Comparison of ENCODE assay signal across 10 mouse cellular contexts in genomic region chr4:135079859-135080640, GRCm38 (mm10). TPM values are rescaled to one million over a fixed set of nuclear protein-coding genes. Genes with fewer than 3 reads are reported as not detected.
DNase-seq lines count a peak whose midpoint lies in the region; ATAC-seq and TF ChIP-seq lines count a peak whose summit lies in the region.
"Had no signal": no experiment of that assay in that cellular context is flagged by ENCODE, and none has a peak within 500 bp of the region (broad histone marks: within the 10 kb centered on the region; RNA-seq: fewer than 3 reads in every experiment).

No protein-coding gene starts in this region.

- intact Hi-C loops in left cerebral cortex, postnatal 10 days (cut with DNase I) = no loop called here
- intact Hi-C loops in left cerebral cortex, adult 2 months (cut with DNase I) = loop anchor here (1.0 kb wide), 1 partner anchor 43 kb away; no protein-coding TSS in a partner anchor

- no peaks in the 10 kb centered on the region for H3K27me3 ChIP-seq in midbrain, embryonic 14.5 days (ENCODE audit: control insufficient read depth, insufficient read depth, low read length)
- H3K27me3 ChIP-seq in midbrain, embryonic 13.5 days = no peaks in the 10 kb centered on the region
- H3K27me3 ChIP-seq in limb, embryonic 10.5 days (ENCODE audit: low read depth, poor library complexity, severe bottlenecking) = peaks cover 3% of the 10 kb centered on the region; the same call in 1 of the 2 replicates

- H3K4me3 ChIP-seq in midbrain, embryonic 14.5 days (replicated peaks; ENCODE audit: low read depth, low read length) = no peak overlapping the region
- no peak overlapping the region for H3K4me3 ChIP-seq in midbrain, embryonic 13.5 days (replicated peaks)
- H3K4me3 ChIP-seq in limb, embryonic 10.5 days = no peak overlapping the region
- H3K4me3 ChIP-seq in left cerebral cortex, adult 2 months = no peak overlapping the region

- peak; percentile 24 for DNase-seq in midbrain, embryonic 14.5 days
- peak; percentile 89 for DNase-seq in T-cell, adult 2 months (ENCODE audit: low spot score)
- no peak for DNase-seq in limb, embryonic 10.5 days (ENCODE audit: low spot score)
- DNase-seq in thymus, adult 18-20 months = peak; percentile 66 to 73
- no peak for DNase-seq in left cerebral cortex, postnatal 10 days (ENCODE audit: extremely low spot score in 1 of 2, low spot score in 2 of 2)
- DNase-seq in layer of hippocampus, postnatal 36 days = no peak
- DNase-seq in left cerebral cortex, adult 2 months (ENCODE audit: extremely low spot score in 1 of 2, low spot score in 2 of 2) = no peak
- DNase-seq: adrenal gland, postnatal 25 days; gastrocnemius, postnatal 25 days had no signal

- TF ChIP-seq CTCF in left cerebral cortex, adult 2 months (IDR thresholded peaks at IDR 0.05) = no peak

- no peaks in the 10 kb centered on the region for H3K36me3 ChIP-seq in midbrain, embryonic 14.5 days (ENCODE audit: control insufficient read depth, insufficient read depth, low read length)
- no peaks in the 10 kb centered on the region for H3K36me3 ChIP-seq in midbrain, embryonic 13.5 days
- no peaks in the 10 kb centered on the region for H3K36me3 ChIP-seq in limb, embryonic 10.5 days

- 43% methylated on average over 23 of the region's 23 CpGs for WGBS in midbrain, embryonic 14.5 days
- 45% methylated on average over 23 of the region's 23 CpGs for WGBS in midbrain, embryonic 13.5 days
- WGBS in limb, embryonic 10.5 days = 70% methylated on average over 23 of the region's 23 CpGs

- no peaks in the 10 kb centered on the region for H3K4me1 ChIP-seq in midbrain, embryonic 14.5 days (ENCODE audit: control insufficient read depth, insufficient read depth, low read length)
- peaks cover 8% of the 10 kb centered on the region; the same call in 1 of the 2 replicates for H3K4me1 ChIP-seq in midbrain, embryonic 13.5 days (replicated peaks)
- H3K4me1 ChIP-seq in limb, embryonic 10.5 days = peaks cover 29% of the 10 kb centered on the region

- no peak for ATAC-seq in midbrain, embryonic 14.5 days (ENCODE audit: low FRiP score, low TSS enrichment)
- no peak for ATAC-seq in midbrain, embryonic 13.5 days

- no peak overlapping the region for H3K9ac ChIP-seq in midbrain, embryonic 14.5 days (replicated peaks; ENCODE audit: low read length)
- H3K9ac ChIP-seq in midbrain, embryonic 13.5 days (replicated peaks) = no peak overlapping the region

- H3K27ac ChIP-seq in midbrain, embryonic 14.5 days (replicated peaks; ENCODE audit: low read depth, low read length) = no peak overlapping the region
- H3K27ac ChIP-seq in midbrain, embryonic 13.5 days = no peak overlapping the region
- peak overlapping the region; percentile 47 for H3K27ac ChIP-seq in limb, embryonic 10.5 days
- no peak overlapping the region for H3K27ac ChIP-seq in left cerebral cortex, adult 2 months

- no peak overlapping the region for H3K4me2 ChIP-seq in midbrain, embryonic 14.5 days (ENCODE audit: low read length)
- no peak overlapping the region for H3K4me2 ChIP-seq in midbrain, embryonic 13.5 days (replicated peaks)

- H3K9me3 ChIP-seq in midbrain, embryonic 14.5 days (ENCODE audit: control insufficient read depth, low read length) = no peaks in the 10 kb centered on the region
- no peaks in the 10 kb centered on the region for H3K9me3 ChIP-seq in midbrain, embryonic 13.5 days
- H3K9me3 ChIP-seq in limb, embryonic 10.5 days (replicated peaks) = no peaks in the 10 kb centered on the region

RNA-seq across cellular contexts. Expression of gene Runx3, which starts 40.4 kb away (rescaled TPM):
- polyA plus RNA-seq in midbrain, embryonic 14.5 days (2014; fragmentation: Nextera tagmentation; extraction: Ambion mirVana) = not detected in 2 replicates
- not detected in 2 replicates for polyA plus RNA-seq in midbrain, embryonic 13.5 days (2015; fragmentation: Nextera tagmentation; extraction: Ambion mirVana)
- polyA plus RNA-seq in limb, embryonic 10.5 days (2016; fragmentation: Nextera tagmentation; extraction: Ambion mirVana) = 0.05 and 0.08 TPM in 2 replicates
- not detected for total RNA-seq in left cerebral cortex, postnatal 10 days (2021)
- total RNA-seq in layer of hippocampus, postnatal 36 days (2021) = not detected
- under 1 TPM in 1 of 2 experiments, not detected in 1; 0.14 TPM for total RNA-seq in left cerebral cortex, adult 2 months (2021)

Comparison
In these comparisons a context has a peak if more than half of its experiments do, and no peak if none do; other contexts are left out.
1. DNase-seq: peak in midbrain, embryonic 14.5 days (single experiment), T-cell, adult 2 months (single experiment) and thymus, adult 18-20 months (2 of 2); none in limb, embryonic 10.5 days (single experiment), left cerebral cortex, postnatal 10 days (0 of 2), layer of hippocampus, postnatal 36 days (0 of 2) and left cerebral cortex, adult 2 months (0 of 2).